Mouse (Mus musculus): ENCODE data around the gene Hapln3. TPM values are rescaled to one million over a fixed set of nuclear protein-coding genes. Genes with fewer than 3 reads are reported as not detected.

Gene Hapln3
- total and polyA plus RNA-seq, 3 experiments, result not detected

DNA sequence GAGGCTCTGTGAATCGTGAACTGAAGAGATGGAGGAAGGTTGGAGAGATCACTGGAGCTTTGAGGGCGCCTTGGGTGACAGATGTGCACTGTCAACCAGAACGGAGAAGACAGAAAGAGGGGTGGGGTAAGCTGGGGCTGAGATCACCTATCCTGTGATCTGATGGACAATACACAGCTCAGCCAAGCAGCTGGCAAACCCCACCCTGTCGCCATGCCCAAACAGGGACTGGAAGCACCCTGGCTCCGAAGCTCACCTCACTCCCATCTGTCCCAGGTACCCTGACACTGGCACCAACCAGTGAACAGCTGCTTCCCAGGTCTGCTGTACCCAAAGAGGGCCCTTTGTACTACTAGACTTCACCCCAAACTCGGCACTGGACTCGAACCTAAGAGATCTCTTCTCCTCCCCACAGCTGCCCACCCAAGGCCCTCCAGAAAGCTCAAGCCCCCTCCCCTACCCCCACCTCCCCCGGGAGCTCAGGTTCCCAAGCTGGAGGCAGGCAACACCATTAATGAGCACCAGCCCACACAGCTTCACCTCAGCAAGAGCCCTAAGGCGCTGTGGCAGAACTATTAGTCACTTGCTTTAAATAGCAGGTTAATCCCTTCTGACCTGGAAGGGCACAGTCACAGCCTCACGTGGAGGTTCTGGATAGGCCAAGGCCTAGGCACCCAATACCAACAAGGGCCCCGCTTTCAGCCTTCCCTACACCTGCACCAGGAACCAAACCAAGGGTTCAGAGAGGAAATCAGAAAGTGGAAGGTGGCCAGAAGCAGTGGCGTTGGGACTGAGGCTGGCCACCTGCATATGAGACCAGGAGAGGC lies 16.4 kb upstream of the Hapln3 start:
- H3K9me3 ChIP-seq (replicated peaks; ENCODE audit: insufficient read depth, low read length), result no peaks in the 10 kb centered on the region
- H3K4me1 ChIP-seq (ENCODE audit: control insufficient read depth in 1 of 2, insufficient read depth in 2 of 2, low read length in 2 of 2), result peaks cover 0 to 10% of the 10 kb centered on the region in 2 experiments; a peak in 1 of 4 replicates
- no peaks in the 10 kb centered on the region for H3K79me2 ChIP-seq (ENCODE audit: control insufficient read depth, insufficient read depth, low read length, poor library complexity)
- no peak overlapping the region for H3K9ac ChIP-seq (ENCODE audit: control insufficient read depth, low read depth, low read length, poor library complexity, severe bottlenecking)
- no peak overlapping the region for H3K27ac ChIP-seq (ENCODE audit: control insufficient read depth, low read depth, low read length)
- TF ChIP-seq BHLHE40 (IDR thresholded peaks at IDR 0.05; ENCODE audit: borderline replicate concordance, low read depth, low read length) (no peak), NRF1 (IDR thresholded peaks at IDR 0.05; ENCODE audit: insufficient read depth, low read depth, low read length, poor library complexity, severe bottlenecking) (no peak), UBTF (IDR thresholded peaks at IDR 0.05; ENCODE audit: borderline replicate concordance, insufficient read depth, low read depth, low read length) (no peak), USF2 (IDR thresholded peaks at IDR 0.05; ENCODE audit: borderline replicate concordance in 1 of 2, insufficient read depth in 1 of 2, low read depth in 1 of 2, low read length in 2 of 2) (no peak), CTCF (IDR thresholded peaks at IDR 0.05 in 2 of 3, conservative IDR thresholded peaks at IDR 0.05 in 1 of 3; ENCODE audit: control insufficient read depth in 1 of 3, insufficient read depth in 1 of 3, low read depth in 2 of 3, low read length in 3 of 3, poor library complexity in 1 of 3, severe bottlenecking in 1 of 3) (no peak), RCOR1 (IDR thresholded peaks at IDR 0.05; ENCODE audit: low read depth, low read length) (no peak), POLR2A (IDR thresholded peaks at IDR 0.05; ENCODE audit: control insufficient read depth in 1 of 2, insufficient read depth in 1 of 2, low read depth in 1 of 2, low read length in 2 of 2, poor library complexity in 1 of 2) (no peak), USF1 (IDR thresholded peaks at IDR 0.05; ENCODE audit: low read depth, low read length) (no peak), ZC3H11A (IDR thresholded peaks at IDR 0.05; ENCODE audit: low read depth, low read length) (no peak), MAX (IDR thresholded peaks at IDR 0.05; ENCODE audit: low read length) (no peak), SIN3A (IDR thresholded peaks at IDR 0.05; ENCODE audit: low read length) (no peak), MYC (IDR thresholded peaks at IDR 0.05; ENCODE audit: low read depth, low read length) (no peak), ZNF384 (IDR thresholded peaks at IDR 0.05; ENCODE audit: low read depth, low read length) (no peak), KAT2A (conservative IDR thresholded peaks at IDR 0.05; ENCODE audit: low read depth, low read length) (no peak), JUND (IDR thresholded peaks at IDR 0.05; ENCODE audit: low read depth, low read length) (no peak), E2F4 (IDR thresholded peaks at IDR 0.05; ENCODE audit: borderline replicate concordance, low read depth, low read length) (no peak), EP300 (IDR thresholded peaks at IDR 0.05; ENCODE audit: low read depth in 1 of 2, low read length in 2 of 2) (no peak), ELF1 (IDR thresholded peaks at IDR 0.05; ENCODE audit: low read depth, low read length) (no peak), ETS1 (IDR thresholded peaks at IDR 0.05; ENCODE audit: low read depth, low read length) (no peak)
- no peak for DNase-seq (ENCODE audit: low read depth, low spot score)
- no peaks in the 10 kb centered on the region; a peak in 1 of 4 replicates for H3K27me3 ChIP-seq (ENCODE audit: control insufficient read depth in 1 of 2, insufficient read depth in 2 of 2, low read length in 2 of 2)
- H3K36me3 ChIP-seq (ENCODE audit: control insufficient read depth in 1 of 2, insufficient read depth in 2 of 2, low read length in 2 of 2), result peaks cover 0 to 5% of the 10 kb centered on the region in 2 experiments; a peak in 2 of 4 replicates
- H3K4me3 ChIP-seq (ENCODE audit: control insufficient read depth in 1 of 2, insufficient read depth in 1 of 2, low read depth in 2 of 2, low read length in 2 of 2), result no peak overlapping the region
